Mouse (Mus musculus) liver, postnatal 0 days (tissue): Measurements from ENCODE around the gene Sh3bp2.

Experiments used
- CTCF ChIP-seq: sonication (generic); IDR thresholded peaks from 2 replicates; pipeline ENCODE4 v1.5.1; 2016; ENCODE audit warnings: antibody characterized with exemption, low read depth
- EP300 ChIP-seq: IDR thresholded peaks from 2 replicates; pipeline ENCODE4 v1.6.1; 2016; ENCODE audit warnings: antibody characterized with exemption, low read depth, mild to moderate bottlenecking

DNA sequence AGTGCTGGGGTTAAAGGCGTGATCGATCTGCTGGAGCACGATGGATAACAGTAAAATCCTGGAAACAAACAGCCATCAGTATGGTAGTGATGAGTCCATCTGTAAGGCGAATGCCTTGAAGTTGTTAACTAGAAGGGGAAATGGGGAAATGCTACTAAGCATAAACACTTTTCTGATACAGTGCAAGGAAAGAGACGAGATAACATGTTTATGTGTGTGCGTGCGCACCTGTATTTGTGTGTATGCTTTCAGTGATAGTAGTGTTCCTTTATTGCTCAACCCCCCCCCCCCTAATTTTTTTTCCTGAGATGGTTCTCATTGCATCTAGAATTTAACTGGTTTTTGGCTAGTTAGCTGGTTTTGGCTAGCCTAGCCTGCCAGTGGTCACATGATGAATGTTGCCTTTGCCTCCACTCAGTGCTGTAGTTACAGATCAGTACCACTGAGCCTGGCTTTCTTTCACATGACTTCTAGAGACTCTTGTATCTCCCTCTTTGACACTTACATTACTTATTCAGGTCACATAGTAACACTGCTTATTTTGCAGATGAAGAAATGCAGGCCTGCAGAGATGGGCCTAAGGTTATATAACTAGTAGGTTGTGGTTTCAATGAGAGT is 52.5 kb downstream of the Sh3bp2 start:
- TF ChIP-seq CTCF, result no peak
- TF ChIP-seq EP300, result no peak
